Mouse (Mus musculus): Measurements from ENCODE around the gene Pigr.

Gene Pigr

DNA sequence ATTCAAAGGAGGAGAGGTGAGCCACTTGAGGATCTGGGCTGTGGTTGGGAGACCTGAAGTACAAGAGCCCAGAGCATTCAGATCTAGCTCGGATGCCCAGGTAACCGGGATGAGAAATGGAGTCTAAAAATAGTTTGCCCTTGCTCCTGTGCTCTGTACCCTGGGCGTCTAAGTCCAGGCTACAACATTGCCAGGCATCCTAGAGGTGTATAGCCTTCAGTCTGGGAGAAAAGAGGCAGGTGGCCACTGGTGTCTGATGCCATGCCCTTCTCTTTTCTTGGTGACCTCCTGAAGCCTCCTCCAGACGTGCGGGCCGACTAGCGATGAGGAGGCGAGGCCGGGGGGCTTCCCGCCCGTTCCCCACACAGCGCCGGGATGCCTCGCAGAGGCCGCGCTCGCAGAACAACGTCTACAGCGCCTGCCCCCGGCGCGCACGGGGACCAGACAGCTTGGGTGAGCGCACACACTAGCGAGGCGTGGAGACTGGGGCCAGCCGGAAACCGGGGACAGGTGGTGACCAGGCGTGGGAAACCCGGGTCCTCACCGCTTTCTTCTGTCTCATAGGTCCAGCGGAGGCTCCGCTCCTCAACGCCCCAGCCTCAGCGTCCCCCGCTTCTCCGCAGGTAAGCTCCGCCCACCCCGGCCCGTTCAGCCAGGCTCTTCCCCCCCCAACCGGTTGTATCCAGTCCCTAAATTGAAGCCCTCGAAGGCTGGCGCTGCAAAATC lies 51.6 kb downstream of the Pigr start:
- DNase-seq (ENCODE audit: low spot score): no peak

DNA sequence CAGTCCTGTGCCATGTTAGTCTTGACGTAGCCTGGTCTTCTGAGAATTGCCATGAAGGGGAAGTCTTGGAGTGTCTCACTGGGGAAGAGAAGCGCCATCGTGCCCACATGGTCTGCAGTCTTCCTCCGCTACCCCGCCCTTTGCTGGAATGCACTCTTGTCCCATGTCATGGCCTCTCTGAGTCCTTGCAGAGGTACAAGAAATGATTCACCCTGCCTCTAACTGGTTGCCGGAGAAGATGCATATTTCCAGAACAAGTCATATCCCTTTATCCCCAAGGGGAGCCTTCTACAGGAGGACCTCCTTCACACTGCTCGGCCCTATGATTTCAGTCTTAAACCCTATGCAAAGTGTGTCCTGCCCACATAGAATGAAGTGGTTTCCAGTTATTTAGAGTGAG lies 53.4 kb downstream of the Pigr start:
- DNase-seq (ENCODE audit: low spot score): no peak

DNA sequence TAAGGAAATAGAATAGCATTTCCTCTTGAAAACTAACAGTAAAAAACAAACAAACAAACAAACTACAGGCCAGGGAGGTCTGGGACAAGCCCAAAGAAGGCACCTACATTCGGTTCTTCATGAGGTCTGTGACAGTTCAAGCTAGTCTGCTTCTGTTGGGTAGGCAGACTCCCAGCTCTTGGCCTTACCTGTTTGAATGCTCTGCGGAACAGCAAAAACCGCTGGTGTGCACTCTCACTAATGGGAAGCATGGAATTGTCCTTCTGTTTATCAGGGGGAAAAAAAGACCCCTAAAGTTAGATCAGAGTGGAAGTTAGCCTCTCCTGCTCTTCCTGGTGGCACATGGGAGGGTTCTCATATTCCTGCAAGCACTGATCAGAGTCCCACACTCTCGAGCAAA lies 56.7 kb downstream of the Pigr start:
- DNase-seq (ENCODE audit: low spot score): no peak

DNA sequence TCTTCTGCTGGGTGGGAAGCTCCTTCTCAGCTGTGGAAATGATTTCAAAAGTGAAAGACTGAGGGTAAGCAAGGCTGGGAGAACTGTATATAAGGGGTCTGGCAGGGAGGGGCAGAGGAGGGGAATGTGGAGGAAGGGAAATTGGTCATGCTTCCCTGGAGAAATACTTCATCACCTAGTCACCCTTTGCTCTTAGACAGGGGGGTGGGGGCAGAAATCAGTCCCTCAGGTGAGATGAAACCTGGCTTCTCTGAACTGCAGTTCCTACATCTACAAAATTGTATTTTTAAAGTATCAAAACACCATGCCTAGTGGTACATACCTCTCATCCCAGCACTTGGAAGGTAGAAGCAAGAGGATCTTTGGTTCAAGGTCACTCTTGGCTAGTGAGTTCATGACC lies 60.9 kb downstream of the Pigr start, which contains the start of gene Il24:
Gene Il24 (minus strand): TSS at position 101 of the 400 bp plus-strand sequence.
- no peak for DNase-seq (ENCODE audit: low spot score)

DNA sequence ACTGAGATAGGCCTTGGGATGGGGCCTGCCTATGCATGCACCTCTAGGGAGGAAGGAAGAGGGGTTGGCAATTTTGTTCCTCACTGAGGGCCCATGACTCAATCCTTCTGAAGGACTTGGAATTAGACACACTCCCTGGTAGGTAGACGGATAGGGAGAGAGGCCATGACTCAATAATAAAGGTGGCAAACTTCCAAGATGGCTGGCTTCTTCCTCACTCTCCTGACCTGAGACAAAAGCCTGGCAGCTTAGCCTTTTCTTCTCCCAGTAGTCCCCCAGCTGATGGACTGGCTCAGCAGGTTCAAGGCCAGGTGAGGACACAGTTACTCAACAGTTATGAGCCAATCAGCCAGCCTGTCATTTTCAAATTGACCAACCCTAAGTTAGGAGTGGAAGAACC lies 66.0 kb downstream of the Pigr start:
- no peak for DNase-seq (ENCODE audit: low spot score)

DNA sequence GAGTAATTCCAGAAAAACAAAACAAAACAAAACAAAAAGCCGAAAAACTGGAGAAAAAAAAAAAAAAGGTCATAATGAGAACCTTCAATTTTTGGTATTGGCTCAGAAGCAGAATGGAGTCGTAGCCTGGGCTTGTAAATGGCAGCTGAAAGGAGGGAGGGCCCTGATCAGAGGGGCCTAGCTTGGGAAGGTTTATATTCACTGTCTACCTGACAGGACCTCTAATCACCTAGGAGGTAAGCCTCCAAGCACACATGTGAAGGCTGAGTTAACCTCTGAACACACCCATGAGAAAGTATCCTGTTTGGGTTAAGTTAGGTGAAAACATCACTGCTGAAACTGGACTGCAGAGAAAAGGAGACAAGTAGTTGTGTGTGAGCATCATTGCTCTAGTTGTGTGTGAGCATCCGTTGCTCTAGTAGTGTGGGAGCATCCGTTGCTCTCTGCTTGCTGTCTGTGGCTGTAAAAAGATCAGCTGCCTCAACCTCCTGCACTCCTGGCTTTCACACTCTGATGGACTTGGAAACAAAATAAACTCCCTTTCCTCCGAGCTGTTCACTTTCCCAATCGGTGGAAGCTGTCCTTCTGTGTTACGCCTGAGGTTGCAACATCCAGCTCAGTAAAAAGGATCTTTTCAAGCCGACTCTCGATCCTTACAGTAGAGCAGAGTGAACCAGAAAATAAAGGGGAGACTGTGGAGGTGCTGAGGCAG lies 67.0 kb downstream of the Pigr start:
- DNase-seq (ENCODE audit: low spot score): no peak

DNA sequence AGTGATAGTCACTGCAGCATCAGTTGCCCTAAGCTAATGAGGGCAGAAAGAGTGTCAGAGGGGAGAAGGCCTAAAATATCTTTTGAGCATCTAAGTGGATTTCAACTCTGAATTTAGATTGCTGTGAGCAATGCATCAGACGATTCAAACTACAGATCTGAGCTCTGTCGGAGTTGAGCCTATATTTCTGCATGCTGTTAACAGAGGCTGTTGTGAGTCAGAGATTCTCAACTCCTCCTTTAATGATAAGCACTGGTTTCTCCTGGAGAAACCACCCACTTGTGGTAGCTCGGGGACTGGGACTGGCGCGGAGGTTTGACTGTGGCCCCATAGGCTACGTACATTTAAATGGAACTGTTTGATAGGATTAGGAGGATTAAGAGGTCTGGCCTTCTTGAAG lies 68.0 kb downstream of the Pigr start:
- DNase-seq (ENCODE audit: low spot score): no peak
